Mouse (Mus musculus) monocyte, adult 2 months (primary cell): ENCODE measurements around the gene Odf4.
A peak's percentile ranks its signal among the peaks of the same experiment; 100 is the strongest.
"Not testable (repeated sequence)": the region's sequence is repeated elsewhere in the genome, so short reads cannot be mapped to it uniquely, and the experiment has no call there.

ENCODE experiments used
- DNase-seq, 2 experiments: peaks; one replicate each; pipeline ENCODE4 v3.0.0; 2022; ENCODE audit warnings: low spot score in 2 of 2, low read depth in 1 of 2

Odf4 gene

GRCm38 (mm10) chr11:68926981-68927380 lies at the start of gene Odf4:
Gene Odf4, minus strand, starts transcription at chr11:68927081.
- no peak for DNase-seq

DNA sequence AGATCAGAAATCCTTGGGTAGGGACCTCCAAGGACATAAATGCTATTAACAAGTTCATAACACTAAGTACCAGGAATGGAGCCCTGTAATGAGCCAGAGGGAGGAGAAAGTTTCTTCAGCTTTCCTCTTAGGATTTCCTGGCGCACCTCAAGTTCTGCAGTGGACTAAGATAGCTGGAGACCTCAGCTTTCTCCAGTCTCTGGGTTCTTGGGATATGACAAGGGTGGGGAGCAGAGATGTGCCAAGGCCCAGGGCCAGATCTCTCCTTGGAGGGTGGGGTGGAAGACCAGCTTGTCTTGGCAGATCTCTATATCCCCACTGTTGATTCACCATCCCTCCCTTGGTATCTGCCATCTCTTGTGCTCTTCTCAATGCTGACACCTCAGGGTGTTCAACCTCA lies 48.7 kb upstream of the Odf4 start:
- no peak for DNase-seq

DNA sequence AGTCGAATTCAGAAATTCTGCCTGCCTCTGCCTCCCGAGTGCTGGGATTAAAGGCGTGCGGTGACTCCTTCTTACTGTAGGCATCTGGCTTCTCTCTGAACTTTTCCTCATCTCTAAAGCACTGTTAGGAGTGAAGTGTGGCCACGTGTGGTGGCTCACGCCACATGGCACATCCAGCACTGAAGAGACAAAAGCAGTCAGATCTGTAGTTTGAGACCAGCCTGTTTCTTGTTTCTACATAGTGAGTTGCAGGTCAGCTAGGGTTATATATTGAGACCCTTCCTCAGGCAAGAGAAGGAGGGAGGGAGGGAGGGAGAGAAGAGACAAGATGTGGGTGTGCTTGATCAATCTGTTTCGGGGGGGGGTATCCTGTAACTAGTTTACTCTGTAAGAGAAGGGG lies 48.2 kb upstream of the Odf4 start, which contains the start of gene Rangrf:
Gene Rangrf (minus strand): TSS at position 101 of the 400 bp plus-strand sequence.
- DNase-seq, result no peak

DNA sequence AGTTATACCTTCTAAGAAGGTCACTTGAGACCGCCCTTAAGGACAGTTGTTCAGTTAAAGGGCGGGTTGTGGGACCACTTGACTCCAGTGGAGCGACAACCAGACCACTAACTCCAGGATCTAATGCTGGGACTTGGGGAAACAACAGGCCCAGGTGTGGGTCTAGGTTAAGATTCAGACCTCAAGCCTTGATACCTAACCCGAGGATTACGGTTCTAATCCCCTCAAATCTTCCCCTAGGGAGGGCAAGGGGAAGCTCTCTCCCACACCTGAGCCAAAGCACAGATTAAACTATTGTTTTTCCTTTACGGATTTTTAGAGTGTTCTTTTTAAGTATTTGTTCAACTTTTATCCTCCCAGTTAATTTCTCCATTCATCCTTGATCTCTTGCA lies 47.2 kb upstream of the Odf4 start:
- DNase-seq, result no peak

GRCm38 (mm10) chr11:68973250-68974058 lies 46.6 kb upstream of the Odf4 start:
- DNase-seq, result peak; percentile 44 to 61

DNA sequence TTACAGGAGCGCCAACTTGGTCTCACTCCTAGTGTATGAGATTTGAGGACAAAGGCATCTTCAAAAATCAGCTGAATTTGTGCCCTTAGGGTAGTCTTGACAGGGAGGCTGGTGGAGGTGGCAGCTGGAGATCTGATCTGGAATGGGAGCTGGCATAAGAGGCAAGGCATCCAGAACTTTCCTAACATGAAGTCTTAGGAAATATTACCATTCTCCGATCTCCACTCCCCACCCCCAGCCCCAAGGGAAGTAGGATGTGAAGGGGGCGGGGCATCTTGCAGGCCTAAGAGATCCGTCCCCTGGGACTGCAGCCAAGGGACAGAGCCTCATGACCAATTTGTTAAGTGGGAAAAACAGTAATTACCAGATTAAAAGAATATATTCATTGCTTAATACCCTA lies 43.4 kb upstream of the Odf4 start:
- no peak for DNase-seq

- DNase-seq, result no peak
Measured at GRCm38 (mm10) chr11:68968752-68969151, 41.9 kb upstream of the Odf4 start.

GRCm38 (mm10) chr11:68967337-68968282 lies 40.7 kb upstream of the Odf4 start, which contains the start of gene Slc25a35:
Gene Slc25a35, plus strand, starts transcription at chr11:68968131.
- DNase-seq, result peak; percentile 37 to 72

DNA sequence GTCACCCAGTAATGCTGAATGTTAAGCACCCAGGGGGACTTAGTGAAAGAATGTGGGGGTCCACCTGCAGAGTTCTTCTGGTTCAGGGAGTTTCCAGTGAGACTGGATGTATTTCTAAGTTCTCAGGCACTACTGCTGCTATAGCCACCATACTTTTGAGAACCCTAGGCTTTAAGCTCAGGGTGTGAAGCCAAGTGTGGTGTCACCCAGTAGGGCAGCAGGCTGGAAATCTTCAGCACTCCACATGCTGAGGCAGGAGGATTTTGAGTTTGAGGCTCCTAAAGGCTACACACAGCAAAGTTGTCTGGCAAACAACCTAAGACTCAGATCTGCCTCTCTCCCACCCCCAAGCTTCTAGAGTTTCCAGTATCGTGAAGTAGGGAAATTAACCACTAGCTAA lies 39.7 kb upstream of the Odf4 start:
- no peak for DNase-seq

DNA sequence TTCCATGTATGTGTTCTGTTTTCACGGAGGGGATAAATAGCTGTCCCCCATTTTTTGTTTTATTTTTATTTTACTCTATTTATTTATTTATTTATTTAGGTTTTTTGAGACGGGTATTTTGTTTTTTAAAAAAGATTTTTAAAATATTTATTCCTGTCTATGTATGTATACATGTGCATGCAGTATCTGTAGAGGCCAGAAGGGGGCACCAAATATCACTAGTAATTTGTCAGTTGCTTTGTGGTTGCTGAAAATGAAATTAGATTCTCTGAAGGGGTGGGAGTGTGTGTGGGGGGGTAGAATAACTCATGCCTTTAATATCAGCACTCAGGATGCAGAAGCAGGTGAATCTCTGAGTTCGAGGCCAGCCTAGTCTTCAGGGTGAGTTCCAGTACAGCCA lies 39.0 kb upstream of the Odf4 start:
- peak in 1 of 2 experiments; percentile 52 for DNase-seq

- DNase-seq, result no peak
Measured at GRCm38 (mm10) chr11:68965050-68965449, 38.2 kb upstream of the Odf4 start.

GRCm38 (mm10) chr11:68963405-68963804 lies 36.5 kb upstream of the Odf4 start:
- no peak for DNase-seq

GRCm38 (mm10) chr11:68962159-68962558 lies 35.3 kb upstream of the Odf4 start:
- DNase-seq, result not testable (repeated sequence)

- no peak for DNase-seq
Measured at GRCm38 (mm10) chr11:68961596-68961995, 34.7 kb upstream of the Odf4 start.

GRCm38 (mm10) chr11:68957971-68958370 lies 31.1 kb upstream of the Odf4 start:
- DNase-seq, result no peak

DNA sequence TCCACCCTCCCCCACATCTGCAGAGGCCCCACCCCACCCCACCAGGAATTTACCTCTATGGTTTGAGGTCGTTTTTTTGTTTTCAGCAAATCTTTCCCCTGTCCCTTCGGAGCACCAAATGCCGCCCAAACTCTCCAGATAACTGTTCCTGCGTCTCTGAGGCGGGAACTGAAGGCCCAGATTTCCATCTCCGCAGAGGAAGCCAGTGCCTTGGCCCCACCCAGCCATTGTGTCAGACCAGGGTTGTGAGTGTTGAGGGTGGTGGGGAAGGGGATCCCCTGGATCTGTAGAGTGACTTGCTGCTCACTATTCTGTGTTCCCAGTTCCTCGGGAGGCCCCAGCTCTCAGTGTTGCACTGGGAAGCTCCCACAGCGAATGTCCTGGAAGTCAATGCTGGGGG lies 30.4 kb upstream of the Odf4 start, which contains the start of gene Arhgef15:
Gene Arhgef15 (minus strand): TSS at position 173 of the 400 bp plus-strand sequence.
- no peak for DNase-seq

- DNase-seq, result no peak
Measured at GRCm38 (mm10) chr11:68956697-68957096, 29.8 kb upstream of the Odf4 start.

DNA sequence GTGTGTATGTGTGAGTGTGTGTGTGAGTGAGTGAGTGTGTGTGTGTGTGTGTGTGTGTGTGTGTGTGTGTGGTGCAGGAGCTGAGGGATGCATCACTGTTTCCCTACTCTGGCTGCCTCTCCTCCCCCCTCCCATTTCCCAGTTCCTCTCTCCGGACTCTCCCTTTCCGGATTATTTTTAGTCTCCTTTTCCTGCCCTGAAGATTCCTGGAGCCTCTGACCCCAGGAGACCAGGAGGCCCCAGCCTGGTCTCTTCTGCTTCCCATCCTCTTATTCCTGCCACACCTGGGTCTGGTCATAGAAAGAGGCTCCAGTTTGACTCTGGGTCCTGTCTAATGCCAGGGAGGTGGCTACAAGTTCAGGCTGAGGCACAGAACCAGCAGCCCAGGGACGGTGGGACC lies 29.2 kb upstream of the Odf4 start:
- no peak for DNase-seq

DNA sequence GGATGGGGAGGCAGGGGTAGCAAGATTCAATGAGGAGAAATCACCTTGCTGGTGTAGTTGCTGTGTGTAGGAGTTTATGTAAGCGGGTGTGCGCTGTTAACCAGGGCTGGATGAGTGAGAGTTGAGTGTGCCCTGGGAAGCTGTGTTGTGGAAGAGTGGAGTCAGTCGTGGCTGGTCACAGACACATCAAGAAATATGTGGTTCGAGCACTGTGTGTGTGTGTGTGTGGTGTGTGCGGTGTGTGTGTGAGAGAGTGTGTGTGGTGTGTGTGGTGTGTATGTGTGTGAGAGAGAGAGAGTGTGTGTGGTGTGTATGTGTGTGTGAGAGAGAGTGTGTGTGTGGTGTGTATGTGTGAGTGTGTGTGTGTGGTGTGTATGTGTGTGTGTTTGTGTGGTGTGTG lies 28.6 kb upstream of the Odf4 start:
- DNase-seq, result no peak

DNA sequence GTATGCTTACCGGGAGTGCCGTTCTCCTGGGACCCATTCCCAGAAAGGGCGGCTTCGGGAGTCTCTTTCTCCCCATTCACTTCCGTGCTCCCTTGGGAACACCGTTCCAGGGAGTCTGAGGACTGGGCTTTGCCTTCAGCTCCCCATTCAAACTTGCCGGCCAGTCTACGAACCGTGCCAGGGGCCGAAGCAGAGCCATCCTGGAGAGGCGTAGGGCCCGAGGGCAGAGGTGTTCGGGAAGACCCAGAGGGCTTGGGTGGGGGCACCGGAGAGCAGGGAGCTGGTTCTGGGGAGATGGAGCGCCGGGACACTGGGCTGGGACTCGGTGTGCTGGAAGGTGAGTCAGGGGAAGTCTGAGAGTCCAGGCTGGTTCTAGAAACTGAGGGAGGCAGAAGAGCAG lies 27.5 kb upstream of the Odf4 start:
- no peak for DNase-seq

DNA sequence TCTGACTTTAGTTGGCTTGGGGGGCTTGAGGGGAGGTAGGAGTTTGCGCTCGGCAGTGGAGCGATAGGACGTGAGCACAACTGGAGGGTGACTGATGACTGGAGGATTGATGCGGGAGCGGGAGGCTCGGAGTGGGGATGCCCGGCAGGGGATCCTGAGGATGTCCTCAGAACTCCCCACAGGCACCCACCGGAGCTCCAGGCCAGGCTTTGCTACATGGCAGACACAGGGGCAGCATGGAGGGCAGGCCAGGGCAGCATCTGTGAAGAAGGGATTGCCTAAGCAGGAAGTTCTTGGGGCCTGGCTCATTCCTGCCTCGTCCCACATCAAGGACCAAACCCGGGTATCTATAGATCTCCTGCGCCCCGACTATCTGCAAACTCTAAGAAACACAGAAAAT lies 27.0 kb upstream of the Odf4 start:
- no peak for DNase-seq

- DNase-seq, result no peak
Measured at GRCm38 (mm10) chr11:68947542-68947993, 20.7 kb upstream of the Odf4 start.
